Mouse (Mus musculus): Measurements from ENCODE around the gene Socs4.
"Not testable (repeated sequence)": the region's sequence is repeated elsewhere in the genome, so short reads cannot be mapped to it uniquely, and the experiment has no call there.

Socs4 gene

DNA sequence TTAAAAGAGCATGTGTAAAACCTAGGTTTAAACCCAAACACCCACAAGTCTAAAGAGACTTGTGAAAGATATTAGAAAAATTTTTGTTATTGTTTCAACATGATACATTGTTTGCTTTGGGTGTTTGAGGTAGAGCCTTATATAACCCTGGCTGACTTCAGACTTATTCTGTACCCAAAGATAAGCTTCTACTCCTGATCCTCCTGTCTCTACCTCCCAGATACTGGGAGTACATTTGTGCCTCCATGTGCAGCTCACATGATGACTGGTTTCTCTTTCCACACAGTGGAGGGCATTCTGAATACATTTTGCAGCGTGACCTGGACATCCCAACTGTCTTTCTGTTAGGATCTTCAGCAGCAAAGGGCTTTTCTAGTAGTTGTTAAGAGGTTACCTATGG, 9.5 kb downstream of the Socs4 start:
- no peak for DNase-seq (ENCODE audit: extremely low read depth, low read depth, low spot score)

DNA sequence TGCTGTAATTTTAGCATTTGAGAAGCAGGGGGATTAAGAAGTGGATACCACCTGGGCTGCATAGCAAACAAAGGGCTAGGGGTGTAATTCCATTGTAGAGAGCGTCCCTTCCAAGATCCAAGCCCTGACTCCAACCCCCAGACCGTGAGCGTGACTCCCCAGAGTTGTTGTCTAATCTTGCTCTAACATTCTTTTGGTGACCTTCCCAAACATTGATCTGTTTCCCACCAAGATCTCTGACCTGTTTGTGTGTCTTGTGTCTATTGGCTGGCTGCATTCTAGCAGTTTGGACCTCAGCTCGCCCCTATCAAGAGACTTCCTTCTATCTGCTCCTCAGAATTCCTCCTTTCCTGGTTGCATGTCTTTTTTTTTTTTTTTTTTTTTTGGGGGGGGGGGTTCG, 10.3 kb downstream of the Socs4 start:
- DNase-seq (ENCODE audit: extremely low read depth, low read depth, low spot score) = no peak

DNA sequence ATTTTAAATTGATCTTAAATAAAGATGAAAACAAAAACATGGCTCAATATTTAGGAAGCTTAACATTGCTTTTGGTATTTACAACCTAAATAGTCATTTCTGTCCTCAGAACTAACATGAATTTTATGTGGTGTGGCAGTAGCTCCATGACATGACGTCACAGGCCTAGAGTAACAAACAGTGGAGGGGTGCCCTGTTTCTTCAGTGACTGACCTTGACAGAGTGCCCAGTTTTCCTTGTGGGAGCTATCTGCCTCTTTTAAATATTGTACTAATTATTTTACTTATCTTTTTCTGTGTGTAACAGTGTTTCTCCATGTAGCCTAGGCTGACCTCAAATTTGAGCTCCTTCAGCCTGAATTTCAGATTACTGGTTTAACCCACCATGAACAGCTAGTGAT, 15.0 kb downstream of the Socs4 start:
- no peak for DNase-seq (ENCODE audit: extremely low read depth, low read depth, low spot score)

DNA sequence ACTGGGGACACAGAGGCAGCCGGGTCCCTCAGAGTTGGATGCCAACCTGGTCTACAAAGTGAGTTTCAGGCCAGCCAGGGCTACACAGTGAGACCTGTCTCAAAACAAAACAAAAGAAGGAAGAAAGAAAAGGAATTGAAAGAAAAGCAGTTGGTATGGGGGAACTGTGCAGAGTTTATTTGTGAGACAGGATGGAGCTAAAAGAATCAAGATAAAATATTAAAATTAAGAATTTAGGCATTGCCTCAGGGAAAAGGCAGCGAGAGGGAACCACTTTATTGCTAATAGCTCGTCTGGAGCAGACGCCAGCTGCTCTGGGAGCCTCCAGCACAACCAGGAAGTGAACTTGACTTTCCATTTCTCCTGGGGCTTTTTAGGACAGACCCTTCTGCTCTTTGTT, 17.4 kb downstream of the Socs4 start:
- DNase-seq (ENCODE audit: extremely low read depth, low read depth, low spot score) = no peak

DNA sequence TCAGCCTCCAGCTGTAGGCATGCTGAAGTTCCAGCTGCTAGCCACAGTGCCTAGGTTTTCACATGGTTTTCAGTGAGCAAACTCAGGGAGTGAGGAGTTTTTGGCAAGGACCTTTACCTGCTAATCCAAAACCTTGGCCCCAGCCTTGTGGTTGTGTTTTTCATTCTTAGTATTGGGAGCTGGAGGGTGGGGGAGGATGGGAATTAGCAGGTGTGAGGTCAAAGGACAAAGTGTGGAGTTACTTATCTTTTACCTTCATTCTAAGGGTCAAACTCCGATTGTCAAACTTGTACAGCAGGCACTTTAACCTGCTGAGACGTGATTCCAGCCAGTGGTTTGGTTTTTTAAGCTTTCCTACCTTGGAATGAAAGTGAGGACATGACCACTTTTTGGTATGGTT, 19.5 kb downstream of the Socs4 start:
- DNase-seq (ENCODE audit: extremely low read depth, low read depth, low spot score) = no peak

DNA sequence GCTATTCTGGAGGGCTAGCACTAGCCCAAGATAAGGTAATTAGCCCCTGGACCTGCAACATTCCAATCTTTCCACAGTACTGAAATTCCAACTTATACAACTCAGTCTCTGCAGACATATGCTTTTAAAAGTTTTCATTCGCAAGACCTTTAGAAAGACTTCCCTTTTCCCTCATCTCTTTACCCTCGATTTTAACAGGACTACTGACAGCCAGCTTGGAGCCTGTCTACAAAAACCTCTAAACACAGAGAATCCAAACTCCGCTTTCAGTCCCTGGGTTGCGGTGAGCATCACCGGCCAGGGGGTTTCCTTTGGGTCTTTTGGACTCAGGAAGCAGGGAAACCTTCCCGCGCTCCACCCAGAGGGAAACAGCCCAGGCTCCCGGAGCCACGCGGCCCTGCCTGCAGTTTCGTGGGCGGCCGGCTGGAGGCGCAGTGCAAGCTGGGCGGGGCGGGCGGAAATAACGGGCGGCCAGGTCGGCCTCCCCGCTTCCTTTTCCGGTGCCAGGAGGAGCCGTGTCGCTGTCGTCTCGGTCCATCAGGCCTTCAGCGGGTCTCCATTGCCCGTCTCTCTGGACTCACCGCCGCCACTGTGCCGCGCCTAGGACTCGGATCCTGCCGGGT, 21.2 kb downstream of the Socs4 start, which contains the start of gene Mapk1ip1l:
TSS of gene Mapk1ip1l (plus strand) at position 482 of the 623 bp plus-strand sequence.
- no peak for DNase-seq (ENCODE audit: extremely low read depth, low read depth, low spot score)

DNA sequence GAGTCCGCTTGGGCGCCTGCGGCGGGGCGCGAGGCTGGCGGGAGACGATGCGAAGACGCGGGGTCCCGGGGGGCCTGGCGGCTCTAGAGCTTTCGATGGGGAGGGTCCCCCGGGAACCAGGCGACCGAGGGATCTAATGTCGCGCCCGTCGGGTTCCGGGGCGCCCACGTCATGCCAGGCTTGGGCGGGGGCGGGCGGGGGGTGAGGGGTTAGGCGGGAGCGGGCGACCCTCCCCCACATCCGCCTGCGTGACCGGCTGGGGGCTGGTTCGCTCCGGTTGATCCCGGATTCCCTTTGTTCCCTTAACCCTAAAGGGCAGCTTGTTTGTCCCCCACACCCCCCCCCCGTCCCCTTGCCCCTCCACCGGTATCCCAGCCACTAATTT, 21.7 kb downstream of the Socs4 start:
- DNase-seq (ENCODE audit: extremely low read depth, low read depth, low spot score) = no peak

DNA sequence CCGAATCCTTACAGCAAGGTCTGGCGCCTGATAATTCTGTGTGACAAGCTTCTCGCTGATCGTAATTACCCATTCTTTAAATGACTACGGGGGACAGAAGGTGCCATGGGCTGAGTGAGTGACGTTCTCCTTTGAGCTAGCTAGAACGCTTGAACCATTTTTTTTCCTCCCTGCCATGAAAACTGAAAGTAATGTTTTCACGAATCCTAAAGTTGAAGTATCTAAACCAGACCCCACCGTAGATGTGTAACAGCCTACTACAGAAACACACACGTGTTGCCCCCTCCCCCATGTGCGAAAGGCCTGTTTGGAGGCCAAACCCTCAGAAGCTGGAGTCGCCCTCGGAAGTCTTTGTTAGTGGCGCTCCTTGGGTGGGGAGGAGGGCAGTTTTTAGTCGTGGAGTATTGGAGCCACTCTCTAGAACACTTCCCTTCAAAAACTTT, 22.1 kb downstream of the Socs4 start:
- DNase-seq (ENCODE audit: extremely low read depth, low read depth, low spot score) = no peak

DNA sequence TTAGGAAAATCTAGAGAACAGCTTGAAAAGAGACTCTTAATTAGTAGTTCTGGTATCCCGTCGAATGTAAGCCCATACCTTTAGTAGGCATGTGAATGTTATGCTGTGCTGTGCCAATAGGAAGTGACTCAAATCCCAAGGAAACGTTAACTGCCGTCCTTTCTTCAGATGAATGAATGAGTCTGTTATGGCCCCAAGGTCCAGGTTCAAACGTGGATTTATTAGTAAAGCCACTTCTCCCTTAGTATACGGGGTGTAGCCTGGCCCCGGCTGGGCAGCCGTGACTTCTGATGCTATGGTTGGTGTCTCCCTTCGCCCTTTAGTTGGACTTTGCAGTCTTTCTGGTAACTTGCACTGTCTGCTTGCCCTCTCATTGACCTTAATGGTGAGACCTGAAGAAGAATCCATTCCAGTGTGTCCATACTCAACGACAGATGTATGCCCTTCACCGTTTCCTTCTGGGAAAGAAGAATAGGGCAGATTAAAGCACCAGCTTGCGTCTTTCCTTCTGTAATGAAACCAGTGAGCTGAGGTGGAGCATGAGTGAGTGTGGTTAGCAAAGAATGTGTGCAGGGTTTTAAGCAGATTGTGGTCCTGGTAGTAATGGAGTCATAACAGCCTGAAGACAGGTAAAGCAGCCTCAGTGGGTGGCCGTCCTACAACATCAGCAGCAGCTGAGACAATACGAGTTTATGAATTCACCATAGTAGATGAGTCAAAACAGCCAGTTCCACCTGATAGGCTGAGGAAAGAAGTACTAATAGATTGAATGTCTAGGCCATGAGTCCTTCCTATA, 26.4 kb downstream of the Socs4 start:
- no peak for DNase-seq (ENCODE audit: extremely low read depth, low read depth, low spot score)

DNA sequence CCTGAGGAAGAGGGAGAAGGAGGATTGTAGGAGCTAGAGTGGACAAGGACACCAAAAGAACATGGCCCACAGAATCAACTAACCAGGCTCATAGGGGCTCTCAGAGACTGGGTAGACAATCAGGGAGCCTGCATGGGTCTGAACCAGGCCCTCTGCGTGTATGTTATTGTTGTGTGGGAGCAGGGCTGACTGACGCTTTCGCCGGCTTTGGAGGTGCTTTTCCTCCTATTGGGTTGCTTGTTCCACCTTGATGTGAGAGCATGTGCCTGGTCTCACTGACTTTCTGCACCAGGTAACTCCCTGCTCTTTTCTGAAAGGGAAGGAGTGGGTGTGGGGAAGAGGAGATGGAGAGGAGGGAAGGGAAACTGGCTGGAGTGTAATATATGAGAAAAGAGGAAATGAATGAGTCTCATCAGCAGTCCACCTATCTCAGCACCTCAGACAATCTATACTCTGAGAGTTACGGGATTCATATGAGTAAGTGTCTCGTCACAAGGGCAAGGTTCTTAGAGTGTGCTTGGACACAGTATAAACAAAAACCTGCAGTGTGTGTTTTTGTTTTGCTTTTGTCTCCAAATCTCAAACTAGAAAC, 28.2 kb downstream of the Socs4 start:
- DNase-seq (ENCODE audit: extremely low read depth, low read depth, low spot score) = no peak

DNA sequence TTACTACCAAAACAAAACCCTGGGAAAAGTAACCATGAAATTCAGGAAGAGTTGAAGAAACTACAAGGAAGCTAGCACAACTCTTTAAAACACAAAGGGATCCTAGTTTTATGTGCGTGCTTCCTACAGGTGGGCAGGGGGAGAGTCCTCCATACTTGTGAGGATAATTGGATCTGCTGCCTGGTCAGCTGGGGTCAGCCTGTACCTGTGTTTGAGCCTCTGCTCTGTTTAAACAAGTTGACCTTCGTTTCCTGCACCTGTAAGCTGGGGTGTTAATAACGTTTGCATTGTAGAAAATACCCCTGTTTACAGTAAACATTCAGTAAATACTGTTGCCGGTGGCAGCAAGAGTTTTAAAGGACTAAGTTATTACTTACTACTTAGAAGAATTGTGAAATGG, 29.2 kb downstream of the Socs4 start:
- DNase-seq (ENCODE audit: extremely low read depth, low read depth, low spot score) = no peak

DNA sequence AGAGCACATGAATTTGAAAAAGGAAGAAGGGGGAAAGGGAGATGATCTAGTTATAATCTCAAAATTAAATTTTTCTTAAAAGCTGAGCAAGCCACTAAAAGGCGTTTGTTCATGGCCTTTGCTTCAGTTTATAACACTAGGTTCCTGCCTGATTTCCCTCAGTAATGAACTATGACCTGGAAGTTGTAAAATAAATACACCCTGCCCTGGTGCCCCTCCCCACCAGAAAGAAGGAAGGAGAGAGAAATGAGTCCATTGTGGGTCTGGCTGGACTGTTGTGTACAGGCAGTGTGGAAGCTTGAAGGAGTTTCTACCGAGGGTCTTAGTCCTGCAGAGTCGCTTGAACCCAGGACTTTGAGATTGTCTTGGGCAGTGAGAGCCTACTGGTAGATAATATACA, 30.9 kb downstream of the Socs4 start:
- no peak for DNase-seq (ENCODE audit: extremely low read depth, low read depth, low spot score)

DNA sequence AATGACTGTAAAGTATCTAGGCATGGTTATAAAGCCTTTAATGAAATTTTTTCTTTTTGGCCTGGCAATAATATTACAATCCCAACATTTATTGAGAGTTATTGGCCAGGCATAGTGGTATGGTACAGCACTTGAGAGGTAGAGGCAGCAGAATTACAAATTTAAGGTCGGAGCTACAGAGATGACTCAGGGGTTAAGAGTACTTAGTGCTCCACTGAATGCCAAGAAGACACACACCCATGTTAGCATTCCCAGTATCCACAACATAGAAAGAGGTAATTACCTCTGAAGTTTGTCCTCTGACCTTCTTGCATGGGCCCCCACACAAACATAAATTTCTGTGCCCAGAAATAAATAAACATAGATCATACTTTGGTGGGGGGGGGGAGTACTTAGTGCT, 32.3 kb downstream of the Socs4 start:
- DNase-seq (ENCODE audit: extremely low read depth, low read depth, low spot score) = no peak

DNA sequence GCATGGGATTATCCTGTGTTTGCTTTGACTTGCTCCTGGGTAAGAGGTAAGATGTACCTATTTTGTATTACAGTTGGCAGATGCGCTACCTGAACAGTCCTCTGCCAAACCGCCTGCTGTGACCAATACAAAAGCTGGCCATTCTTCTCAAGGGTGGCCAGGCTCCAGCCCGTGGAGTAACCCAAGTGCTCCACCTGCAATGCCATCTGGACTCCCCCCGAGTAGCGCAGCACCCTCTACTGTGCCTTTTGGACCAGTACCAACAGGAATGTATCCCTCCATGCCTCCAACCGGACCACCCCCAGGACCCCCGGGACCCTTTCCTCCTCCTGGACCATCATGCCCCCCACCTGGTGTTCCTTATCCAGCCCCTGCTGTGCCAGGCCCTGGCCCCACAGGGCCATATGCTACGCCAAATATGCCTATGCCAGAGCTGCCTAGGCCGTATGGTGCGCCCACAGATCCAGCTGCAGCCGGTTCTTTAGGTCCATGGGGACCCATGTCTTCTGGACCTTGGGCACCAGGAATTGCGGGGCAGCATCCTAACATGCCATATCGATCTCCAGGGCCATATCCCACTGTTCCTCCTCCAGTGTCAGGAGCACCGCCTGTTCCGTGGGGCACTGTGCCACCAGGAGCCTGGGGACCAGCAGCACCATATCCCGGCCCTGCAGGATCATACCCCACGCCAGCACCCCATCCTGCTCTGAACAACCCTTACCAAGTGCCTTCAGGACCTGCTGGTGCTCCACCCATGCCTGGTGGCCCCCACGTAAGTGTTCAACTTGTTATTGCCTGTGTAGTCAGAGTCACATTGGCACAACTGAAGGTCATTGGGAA, 33.8 kb downstream of the Socs4 start:
- peak; percentile 33 for DNase-seq (ENCODE audit: extremely low read depth, low read depth, low spot score)

DNA sequence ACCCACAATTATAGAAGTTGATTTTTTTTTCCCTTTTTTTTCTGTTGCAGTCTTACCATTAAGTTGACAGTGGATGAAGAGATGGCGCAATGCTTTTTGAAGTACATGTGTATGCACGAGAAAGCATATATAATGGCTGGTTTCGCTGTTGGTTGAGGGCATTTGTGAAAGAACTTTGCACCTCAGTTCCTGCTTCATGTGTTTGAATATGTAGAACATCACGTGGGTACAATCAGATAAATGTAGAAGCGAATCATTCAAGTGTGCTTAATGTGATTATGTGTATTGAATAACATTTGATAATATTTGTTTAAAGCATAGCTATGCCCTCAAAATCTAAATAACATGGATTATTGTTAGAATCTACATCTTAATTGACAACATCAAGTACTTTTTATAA, 42.6 kb downstream of the Socs4 start:
- DNase-seq (ENCODE audit: extremely low read depth, low read depth, low spot score) = no peak

DNA sequence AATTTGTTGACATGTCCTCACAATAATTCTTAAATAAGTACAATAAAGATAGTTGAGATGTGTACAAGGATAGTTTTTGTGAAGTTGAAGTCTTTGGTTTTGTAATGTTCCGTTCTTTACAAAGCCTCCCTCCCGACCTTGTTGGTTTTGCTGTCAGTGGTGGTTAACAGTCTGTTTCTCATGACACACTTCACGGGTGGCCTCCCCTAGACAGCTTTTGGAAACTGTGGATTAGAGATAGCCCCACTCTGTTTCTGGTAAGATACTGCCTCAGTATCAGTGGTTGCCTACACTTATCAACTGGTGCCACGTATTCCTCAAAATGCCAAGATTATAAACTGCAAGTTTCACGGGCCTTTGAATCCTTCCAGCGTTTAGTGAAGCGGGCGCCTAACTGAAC, 44.9 kb downstream of the Socs4 start:
- DNase-seq (ENCODE audit: extremely low read depth, low read depth, low spot score) = not testable (repeated sequence)

DNA sequence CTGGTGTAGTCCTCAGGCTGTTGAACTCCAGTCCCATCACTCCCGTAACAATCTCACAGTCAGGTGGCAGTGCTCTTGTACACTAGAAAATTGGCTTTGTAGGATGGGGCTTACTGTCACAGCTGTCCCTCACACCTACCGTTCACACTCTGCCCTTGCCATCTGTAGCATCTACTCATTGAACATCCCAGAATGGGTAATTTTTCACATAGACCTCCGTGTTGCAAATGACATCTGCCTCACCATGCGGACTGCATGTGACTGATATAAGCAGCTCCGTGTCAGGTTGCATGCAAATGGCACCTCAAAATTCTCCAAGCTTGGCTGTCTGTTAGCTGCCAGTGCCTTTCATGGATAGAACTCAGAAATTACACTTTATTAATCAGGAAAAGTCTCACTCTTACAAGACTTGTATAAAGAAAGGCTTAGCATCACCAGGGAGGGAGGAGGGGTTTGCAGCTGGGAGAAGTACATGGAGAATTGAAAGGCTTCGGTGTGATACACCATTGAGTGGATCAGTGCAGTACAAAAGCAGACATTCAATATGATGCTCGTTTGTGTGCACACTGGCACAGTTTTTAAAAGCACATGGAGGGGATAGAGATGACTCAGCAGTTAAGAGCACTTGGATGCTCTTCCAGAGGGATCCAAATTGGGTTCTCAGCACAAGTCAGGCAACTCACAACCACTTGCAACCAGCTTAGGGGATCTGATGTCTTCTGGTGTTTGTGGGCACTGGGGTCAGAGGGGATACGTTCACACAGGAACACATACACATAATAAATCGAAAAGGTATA, 49.4 kb downstream of the Socs4 start:
- no peak for DNase-seq (ENCODE audit: extremely low read depth, low read depth, low spot score)

DNA sequence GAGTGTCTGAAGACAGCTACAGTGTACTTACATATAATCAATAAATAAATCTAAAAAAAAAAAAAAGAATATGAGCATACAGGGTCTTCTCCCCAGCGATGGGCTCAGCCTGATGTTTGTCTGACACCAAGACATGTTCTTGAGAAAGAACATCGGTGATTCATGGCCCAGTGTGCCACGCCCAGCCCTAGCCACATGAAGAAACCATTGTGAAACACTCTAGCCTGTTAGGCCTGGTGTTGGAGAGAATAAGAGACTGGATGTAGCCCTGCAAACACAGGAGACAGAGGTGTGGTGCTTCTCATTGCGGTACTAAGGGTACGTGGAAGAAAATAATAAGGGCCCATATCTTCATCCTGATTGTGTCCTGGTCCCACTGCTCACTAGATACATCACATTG, 50.6 kb downstream of the Socs4 start:
- no peak for DNase-seq (ENCODE audit: extremely low read depth, low read depth, low spot score)

DNA sequence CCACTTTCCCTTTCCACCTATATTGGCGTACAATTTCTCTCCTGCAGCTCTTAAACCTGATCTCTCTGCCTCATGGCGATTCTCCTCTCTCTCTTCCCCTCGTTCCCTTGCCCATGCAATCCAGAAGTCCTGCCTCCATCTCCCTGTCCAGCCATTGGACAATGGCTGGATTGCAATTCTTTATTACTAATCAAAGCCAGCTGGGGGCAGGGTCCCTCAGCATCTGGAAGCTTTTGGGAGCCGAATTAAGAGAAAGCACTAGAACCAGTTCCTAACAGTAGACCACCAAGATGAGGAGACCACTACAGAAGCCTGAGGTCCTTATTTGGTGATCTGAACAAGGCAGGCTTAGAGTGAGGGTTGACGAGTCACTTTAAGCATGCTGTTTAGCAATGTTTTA, 55.2 kb downstream of the Socs4 start:
- no peak for DNase-seq (ENCODE audit: extremely low read depth, low read depth, low spot score)

DNA sequence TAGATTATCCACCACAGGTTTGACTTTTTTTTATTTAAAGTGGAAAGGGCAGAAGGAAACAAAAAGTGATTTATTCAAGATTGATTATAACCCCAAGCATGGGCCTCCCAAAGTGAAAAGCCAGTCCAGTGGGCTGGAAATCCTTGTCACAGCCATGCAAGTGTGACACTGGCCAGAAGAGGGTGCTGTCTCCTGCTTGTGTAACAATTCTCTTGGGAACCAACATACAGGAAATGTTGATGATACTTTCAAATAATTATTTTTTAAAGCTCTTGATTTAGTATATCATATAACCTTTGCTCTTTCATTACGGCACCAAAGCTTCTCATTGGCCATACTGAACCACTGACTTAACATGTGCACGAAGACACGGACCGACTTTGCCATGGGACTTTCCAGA, 58.1 kb downstream of the Socs4 start:
- no peak for DNase-seq (ENCODE audit: extremely low read depth, low read depth, low spot score)

DNA sequence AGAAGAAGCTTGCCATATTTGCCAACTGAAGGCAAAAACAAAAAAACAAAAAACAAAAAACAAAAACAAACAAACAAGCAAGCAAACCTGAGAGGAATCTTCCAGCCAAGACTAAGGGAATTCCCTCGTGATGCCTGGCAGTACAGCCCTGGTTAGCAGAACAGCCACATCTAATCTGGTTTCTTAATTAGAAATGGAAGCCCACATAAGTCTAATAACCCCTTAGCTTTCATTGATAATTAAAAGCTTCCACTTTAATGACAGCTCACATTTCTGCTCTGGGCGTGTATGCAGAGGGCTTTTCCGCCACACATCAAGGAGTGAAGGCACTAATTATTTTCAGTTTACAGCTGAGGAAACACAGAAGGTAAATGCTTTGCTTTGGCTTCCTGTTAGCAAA, 58.6 kb downstream of the Socs4 start:
- DNase-seq (ENCODE audit: extremely low read depth, low read depth, low spot score) = no peak

Measured in fat pad, adult 2 months (tissue).